Mouse (Mus musculus): ENCODE results near the gene Adarb1. TPM values are rescaled to one million over a fixed set of nuclear protein-coding genes. Genes with fewer than 3 reads are reported as not detected.
"Not testable (repeated sequence)": the region's sequence is repeated elsewhere in the genome, so short reads cannot be mapped to it uniquely, and the experiment has no call there.

Adarb1 gene
- polyA plus RNA-seq, 2 experiments: 0.92 to 1.2 TPM

GRCm38 (mm10) chr10:77288639-77289195 is 129.4 kb downstream of the Adarb1 start:
- 28% methylated on average over 5 of the region's 5 CpGs for WGBS (ENCODE audit: insufficient replicate concordance)
- ATAC-seq (ENCODE audit: insufficient read depth) (no peak), DNase-seq (ENCODE audit: low read depth in 3 of 3, low spot score in 3 of 3) (no peak)
- Histone ChIP-seq H3K4me1 (replicated peaks; ENCODE audit: control insufficient read depth in 2 of 2, insufficient read depth in 2 of 2, low read length in 1 of 2) (no peaks in the 10 kb centered on the region), H3K9me3 (ENCODE audit: control insufficient read depth, low read length) (no peaks in the 10 kb centered on the region), H3K36me3 (replicated peaks; ENCODE audit: control insufficient read depth, insufficient read depth, low read depth) (no peaks in the 10 kb centered on the region), H3K4me3 (ENCODE audit: insufficient read depth in 1 of 2, low read depth in 2 of 2, low read length in 2 of 2) (no peak overlapping the region), H3K27me3 (ENCODE audit: control insufficient read depth, insufficient read depth, low read length) (no peaks in the 10 kb centered on the region), H3K4me2 (ENCODE audit: low read depth) (no peak overlapping the region), H3K27ac (no peak overlapping the region), H3K9ac (replicated peaks) (no peak overlapping the region)
- TF ChIP-seq EP300 (IDR thresholded peaks at IDR 0.05; ENCODE audit: low read depth) (no peak), CTCF (IDR thresholded peaks at IDR 0.05; ENCODE audit: low read depth) (no peak)

- Histone ChIP-seq H3K4me1 (replicated peaks; ENCODE audit: control insufficient read depth in 2 of 2, insufficient read depth in 2 of 2, low read length in 1 of 2) (no peaks in the 10 kb centered on the region), H3K9me3 (ENCODE audit: control insufficient read depth, low read length) (no peaks in the 10 kb centered on the region), H3K9ac (replicated peaks) (no peak overlapping the region), H3K27me3 (ENCODE audit: control insufficient read depth, insufficient read depth, low read length) (no peaks in the 10 kb centered on the region), H3K36me3 (replicated peaks; ENCODE audit: control insufficient read depth, insufficient read depth, low read depth) (no peaks in the 10 kb centered on the region), H3K4me3 (ENCODE audit: insufficient read depth in 1 of 2, low read depth in 2 of 2, low read length in 2 of 2) (no peak overlapping the region), H3K27ac (no peak overlapping the region), H3K4me2 (ENCODE audit: low read depth) (no peak overlapping the region)
- WGBS (ENCODE audit: insufficient replicate concordance): 70% methylated on average over 8 of the region's 8 CpGs
- no peak for TF ChIP-seq CTCF (IDR thresholded peaks at IDR 0.05; ENCODE audit: low read depth)
- no peak for TF ChIP-seq EP300 (IDR thresholded peaks at IDR 0.05; ENCODE audit: low read depth)
- DNase-seq (ENCODE audit: low read depth in 3 of 3, low spot score in 3 of 3): no peak
- no peak for ATAC-seq (ENCODE audit: insufficient read depth)
Measured at GRCm38 (mm10) chr10:77287626-77288025, 130.4 kb downstream of the Adarb1 start.

GRCm38 (mm10) chr10:77284832-77285231 is 133.2 kb downstream of the Adarb1 start:
- TF ChIP-seq EP300 (IDR thresholded peaks at IDR 0.05; ENCODE audit: low read depth) (no peak), CTCF (IDR thresholded peaks at IDR 0.05; ENCODE audit: low read depth) (no peak)
- H3K9me3 ChIP-seq (ENCODE audit: control insufficient read depth, low read length): no peaks in the 10 kb centered on the region
- whole genome bisulfite sequencing (ENCODE audit: insufficient replicate concordance): 76% methylated on average over 6 of the region's 6 CpGs
- ATAC-seq (ENCODE audit: insufficient read depth): no peak
- H3K27me3 ChIP-seq (ENCODE audit: control insufficient read depth, insufficient read depth, low read length): no peaks in the 10 kb centered on the region; the same call in 1 of the 2 replicates
- no peak for DNase-seq (ENCODE audit: low read depth in 3 of 3, low spot score in 3 of 3)
- no peaks in the 10 kb centered on the region for H3K36me3 ChIP-seq (replicated peaks; ENCODE audit: control insufficient read depth, insufficient read depth, low read depth)
- H3K4me3 ChIP-seq (ENCODE audit: insufficient read depth in 1 of 2, low read depth in 2 of 2, low read length in 2 of 2): no peak overlapping the region
- H3K27ac ChIP-seq: no peak overlapping the region
- H3K4me1 ChIP-seq (replicated peaks; ENCODE audit: control insufficient read depth in 2 of 2, insufficient read depth in 2 of 2, low read length in 1 of 2): no peaks in the 10 kb centered on the region
- H3K4me2 ChIP-seq (ENCODE audit: low read depth): no peak overlapping the region
- no peak overlapping the region for H3K9ac ChIP-seq (replicated peaks)

GRCm38 (mm10) chr10:77282822-77283221 is 135.2 kb downstream of the Adarb1 start:
- Histone ChIP-seq H3K4me3 (ENCODE audit: insufficient read depth in 1 of 2, low read depth in 2 of 2, low read length in 2 of 2) (no peak overlapping the region), H3K9me3 (ENCODE audit: control insufficient read depth, low read length) (no peaks in the 10 kb centered on the region), H3K4me1 (replicated peaks; ENCODE audit: control insufficient read depth in 2 of 2, insufficient read depth in 2 of 2, low read length in 1 of 2) (no peaks in the 10 kb centered on the region), H3K27me3 (ENCODE audit: control insufficient read depth, insufficient read depth, low read length) (no peaks in the 10 kb centered on the region; the same call in 1 of the 2 replicates), H3K36me3 (replicated peaks; ENCODE audit: control insufficient read depth, insufficient read depth, low read depth) (no peaks in the 10 kb centered on the region), H3K4me2 (ENCODE audit: low read depth) (no peak overlapping the region), H3K27ac (no peak overlapping the region), H3K9ac (replicated peaks) (no peak overlapping the region)
- DNase-seq (ENCODE audit: low read depth in 3 of 3, low spot score in 3 of 3) (peak; percentile 45 to 60 (median 49)), ATAC-seq (ENCODE audit: insufficient read depth) (no peak)
- TF ChIP-seq CTCF (IDR thresholded peaks at IDR 0.05; ENCODE audit: low read depth) (peak; percentile 98), EP300 (IDR thresholded peaks at IDR 0.05; ENCODE audit: low read depth) (no peak)
- 12% methylated on average over 6 of the region's 6 CpGs for WGBS (ENCODE audit: insufficient replicate concordance)

GRCm38 (mm10) chr10:77282085-77282484 is 136.0 kb downstream of the Adarb1 start:
- peak; percentile 34; the same call in 1 of the 2 replicates for TF ChIP-seq CTCF (IDR thresholded peaks at IDR 0.05; ENCODE audit: low read depth)

More at GRCm38 (mm10) chr10:77282085-77282484, 136.0 kb downstream of the Adarb1 start:
- not testable (repeated sequence) for DNase-seq (ENCODE audit: low read depth in 3 of 3, low spot score in 3 of 3); H3K4me1 ChIP-seq (replicated peaks; ENCODE audit: control insufficient read depth in 2 of 2, insufficient read depth in 2 of 2, low read length in 1 of 2); H3K4me2 ChIP-seq (ENCODE audit: low read depth); H3K27me3 ChIP-seq (ENCODE audit: control insufficient read depth, insufficient read depth, low read length); H3K36me3 ChIP-seq (replicated peaks; ENCODE audit: control insufficient read depth, insufficient read depth, low read depth); H3K9ac ChIP-seq (replicated peaks); ATAC-seq (ENCODE audit: insufficient read depth); H3K27ac ChIP-seq; H3K4me3 ChIP-seq (ENCODE audit: insufficient read depth in 1 of 2, low read depth in 2 of 2, low read length in 2 of 2); H3K9me3 ChIP-seq (ENCODE audit: control insufficient read depth, low read length)
- 46% methylated on average over 1 of the region's 1 CpGs for WGBS (ENCODE audit: insufficient replicate concordance)

Data from liver, embryonic 14.5 days (tissue).